Mouse (Mus musculus) lung, postnatal 14 days (tissue): ENCODE data around the gene Wnt9b.

Experiments used
- DNase-seq: peaks from one replicate; pipeline ENCODE4 v3.0.0; 2021

Gene Wnt9b

GRCm38 (mm10) chr11:103729282-103729985 lies 20.2 kb downstream of the Wnt9b start:
- DNase-seq = no peak

GRCm38 (mm10) chr11:103724331-103724771 lies 25.3 kb downstream of the Wnt9b start:
- DNase-seq = no peak

- no peak for DNase-seq
Observed at GRCm38 (mm10) chr11:103722040-103722481, 27.6 kb downstream of the Wnt9b start.

- DNase-seq = peak; percentile 21
Observed at GRCm38 (mm10) chr11:103721468-103722039, 28.1 kb downstream of the Wnt9b start.

- no peak for DNase-seq
Observed at GRCm38 (mm10) chr11:103719436-103719835, 30.2 kb downstream of the Wnt9b start.

GRCm38 (mm10) chr11:103716971-103717370 lies 32.6 kb downstream of the Wnt9b start:
- DNase-seq = no peak

- DNase-seq = no peak
Observed at GRCm38 (mm10) chr11:103714074-103714473, 35.5 kb downstream of the Wnt9b start.

GRCm38 (mm10) chr11:103711851-103712587 lies 37.6 kb downstream of the Wnt9b start:
- no peak for DNase-seq

GRCm38 (mm10) chr11:103709982-103710381 lies 39.6 kb downstream of the Wnt9b start:
- DNase-seq = no peak

- peak; percentile 65 for DNase-seq
Observed at GRCm38 (mm10) chr11:103707005-103707404, 42.6 kb downstream of the Wnt9b start.

- DNase-seq = no peak
Observed at GRCm38 (mm10) chr11:103698226-103698625, 51.4 kb downstream of the Wnt9b start.

- peak; percentile 91 for DNase-seq
Observed at GRCm38 (mm10) chr11:103697565-103698176, 52.0 kb downstream of the Wnt9b start, which contains the start of gene Gosr2. TSS of gene Gosr2 (minus strand) at chr11:103697898.

GRCm38 (mm10) chr11:103696851-103697564 lies 52.6 kb downstream of the Wnt9b start:
- DNase-seq = no peak

- DNase-seq = no peak
Observed at GRCm38 (mm10) chr11:103693241-103693640, 56.4 kb downstream of the Wnt9b start.

- no peak for DNase-seq
Observed at GRCm38 (mm10) chr11:103691036-103691435, 58.6 kb downstream of the Wnt9b start.

- no peak for DNase-seq
Observed at GRCm38 (mm10) chr11:103688980-103689378, 60.6 kb downstream of the Wnt9b start.

- no peak for DNase-seq
Observed at GRCm38 (mm10) chr11:103688271-103688979, 61.2 kb downstream of the Wnt9b start.

GRCm38 (mm10) chr11:103686706-103687105 lies 62.9 kb downstream of the Wnt9b start:
- no peak for DNase-seq

- no peak for DNase-seq
Observed at GRCm38 (mm10) chr11:103685261-103685736, 64.3 kb downstream of the Wnt9b start.

- DNase-seq = no peak
Observed at GRCm38 (mm10) chr11:103683667-103684334, 65.8 kb downstream of the Wnt9b start.
